In the genomic region with DNA sequence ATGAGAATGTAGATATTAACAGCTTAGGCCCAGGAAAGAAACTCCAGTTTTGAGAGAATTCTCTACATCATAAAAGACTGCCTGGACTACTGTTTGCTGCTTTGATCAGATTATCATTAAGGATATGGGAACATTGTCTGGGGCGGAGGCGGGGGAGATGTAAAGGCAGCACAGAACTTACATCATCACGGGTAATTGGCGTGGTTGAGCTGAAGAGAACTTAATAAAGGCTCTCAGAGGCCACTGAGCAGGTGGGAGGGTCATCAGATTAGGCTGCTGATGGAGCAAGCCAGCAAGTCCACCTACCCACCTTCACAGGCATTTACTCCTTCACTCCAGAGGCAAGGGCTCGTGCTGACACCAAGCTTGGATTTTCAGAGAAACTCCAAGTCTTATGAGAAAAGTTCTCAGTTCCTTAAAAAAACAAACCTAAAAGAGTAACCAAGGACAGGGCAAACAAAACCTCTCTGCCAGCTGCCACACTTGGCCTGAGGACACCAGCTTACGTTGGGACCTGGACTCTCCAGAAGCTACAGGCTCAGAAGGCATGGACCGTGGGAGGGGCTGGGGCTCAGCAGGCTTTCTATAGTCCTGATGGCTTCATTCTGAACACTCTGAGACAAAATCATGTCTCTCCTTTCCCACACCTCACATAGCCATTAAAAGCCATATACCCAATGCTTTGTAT, we compare ENCODE assay signal across 26 mouse cellular contexts. TPM values are rescaled to one million over a fixed set of nuclear protein-coding genes. Genes with fewer than 3 reads are reported as not detected.
DNase-seq lines count a peak whose midpoint lies in the region; ATAC-seq and TF ChIP-seq lines count a peak whose summit lies in the region.
"Had no signal": no experiment of that assay in that cellular context is flagged by ENCODE, and none has a peak within 500 bp of the region (broad histone marks: within the 10 kb centered on the region; RNA-seq: fewer than 3 reads in every experiment).

No protein-coding gene starts in this region.

- peaks cover 15% of the 10 kb centered on the region for H3K4me1 ChIP-seq in forebrain, embryonic 11.5 days (replicated peaks; ENCODE audit: control insufficient read depth, insufficient read depth, low read length)
- H3K4me1 ChIP-seq in forebrain, postnatal 0 days (ENCODE audit: insufficient read depth): no peaks in the 10 kb centered on the region
- H3K4me1 ChIP-seq in kidney, embryonic 15.5 days: peaks cover 54% of the 10 kb centered on the region
- peaks cover 58% of the 10 kb centered on the region for H3K4me1 ChIP-seq in stomach, embryonic 14.5 days (ENCODE audit: control insufficient read depth, insufficient read depth, low read length)

- no peak overlapping the region for H3K4me3 ChIP-seq in forebrain, embryonic 11.5 days (ENCODE audit: low read depth, low read length)
- H3K4me3 ChIP-seq in forebrain, postnatal 0 days (ENCODE audit: low read depth, low read length): no peak overlapping the region
- H3K4me3 ChIP-seq in kidney, embryonic 15.5 days (replicated peaks): no peak overlapping the region
- no peak overlapping the region for H3K4me3 ChIP-seq in stomach, embryonic 14.5 days (ENCODE audit: low read depth, low read length)
- H3K4me3 ChIP-seq: embryonic facial prominence, embryonic 12.5 days; forebrain, embryonic 15.5 days; heart, embryonic 13.5 days; hindbrain, embryonic 15.5 days; neural tube, embryonic 12.5 days had no signal

- no peak; the same call in 1 of the 2 replicates for ATAC-seq in forebrain, embryonic 11.5 days (replicated peaks; ENCODE audit: low FRiP score)
- ATAC-seq in forebrain, postnatal 0 days: no peak
- no peak for ATAC-seq in kidney, embryonic 15.5 days (replicated peaks; ENCODE audit: low FRiP score)
- no peak for ATAC-seq in stomach, embryonic 14.5 days (ENCODE audit: insufficient number of reproducible peaks, insufficient read depth, low FRiP score, low read depth)
- ATAC-seq: forebrain, embryonic 15.5 days; intestine, embryonic 16.5 days; midbrain, embryonic 16.5 days had no signal

- no peaks in the 10 kb centered on the region for H3K9me3 ChIP-seq in forebrain, embryonic 11.5 days (ENCODE audit: control insufficient read depth, low read length)
- H3K9me3 ChIP-seq in forebrain, postnatal 0 days (ENCODE audit: low read length): no peaks in the 10 kb centered on the region
- H3K9me3 ChIP-seq in kidney, embryonic 15.5 days (replicated peaks): no peaks in the 10 kb centered on the region
- H3K9me3 ChIP-seq in stomach, embryonic 14.5 days (ENCODE audit: control insufficient read depth, low read depth, low read length): no peaks in the 10 kb centered on the region
- H3K9me3 ChIP-seq: embryonic facial prominence, embryonic 12.5 days; forebrain, embryonic 15.5 days; heart, embryonic 13.5 days; hindbrain, embryonic 15.5 days; neural tube, embryonic 12.5 days had no signal

- DNase-seq in forebrain, embryonic 11.5 days (ENCODE audit: low spot score): peak; percentile 63
- no peak for DNase-seq in forebrain, postnatal 0 days
- no peak for DNase-seq in kidney, adult 8-10 months
- peak; percentile 67 for DNase-seq in adipocyte (ENCODE audit: low spot score)
- DNase-seq in adrenal gland, postnatal 14 days: no peak
- no peak for DNase-seq in right cerebral cortex, postnatal 4 days
- DNase-seq: adrenal gland, adult 8-10 months; cerebellum, adult 11-12 months; cerebellum, adult 9-11 months; embryo, embryonic 11 days; heart, postnatal 10 days; layer of hippocampus, postnatal 36 days; liver; lung, postnatal 36 days; thymus, adult 2 months; thymus, postnatal 36 days had no signal

- H3K27me3 ChIP-seq in forebrain, embryonic 11.5 days (ENCODE audit: control insufficient read depth, insufficient read depth, low read length): no peaks in the 10 kb centered on the region
- H3K27me3 ChIP-seq in forebrain, postnatal 0 days (ENCODE audit: insufficient read depth, low read length): no peaks in the 10 kb centered on the region
- H3K27me3 ChIP-seq in kidney, embryonic 15.5 days: no peaks in the 10 kb centered on the region
- H3K27me3 ChIP-seq in stomach, embryonic 14.5 days (ENCODE audit: control insufficient read depth, insufficient read depth, low read length): no peaks in the 10 kb centered on the region
- H3K27me3 ChIP-seq: embryonic facial prominence, embryonic 12.5 days; forebrain, embryonic 15.5 days; heart, embryonic 13.5 days; hindbrain, embryonic 15.5 days; neural tube, embryonic 12.5 days had no signal

- WGBS in forebrain, embryonic 11.5 days: 46% methylated on average over 7 of the region's 7 CpGs
- 54% methylated on average over 7 of the region's 7 CpGs for WGBS in forebrain, postnatal 0 days
- WGBS in kidney, embryonic 15.5 days: 57% methylated on average over 7 of the region's 7 CpGs
- 57% methylated on average over 7 of the region's 7 CpGs for WGBS in stomach, embryonic 14.5 days

- peak overlapping the region; percentile 9; the same call in 1 of the 2 replicates for H3K27ac ChIP-seq in forebrain, embryonic 11.5 days (ENCODE audit: low read depth, low read length)
- no peak overlapping the region for H3K27ac ChIP-seq in forebrain, postnatal 0 days (ENCODE audit: low read depth, low read length)
- H3K27ac ChIP-seq in kidney, embryonic 15.5 days: 0 out of 2 replicates have a peak overlapping the region, but pooled peaks have one; percentile 6
- H3K27ac ChIP-seq in stomach, embryonic 14.5 days (ENCODE audit: low read length): peak overlapping the region; percentile 17; the same call in 1 of the 2 replicates
- H3K27ac ChIP-seq: embryonic facial prominence, embryonic 12.5 days; forebrain, embryonic 15.5 days; heart, embryonic 13.5 days; hindbrain, embryonic 15.5 days; neural tube, embryonic 12.5 days had no signal

- H3K9ac ChIP-seq in forebrain, embryonic 11.5 days (ENCODE audit: low read length): no peak overlapping the region
- H3K9ac ChIP-seq in forebrain, postnatal 0 days: no peak overlapping the region
- no peak overlapping the region for H3K9ac ChIP-seq in kidney, embryonic 15.5 days
- H3K9ac ChIP-seq in stomach, embryonic 14.5 days (replicated peaks; ENCODE audit: low read depth, low read length): no peak overlapping the region
- H3K9ac ChIP-seq: embryonic facial prominence, embryonic 12.5 days; forebrain, embryonic 15.5 days; hindbrain, embryonic 15.5 days; neural tube, embryonic 12.5 days had no signal

- no peak for TF ChIP-seq CTCF in forebrain, postnatal 0 days (IDR thresholded peaks at IDR 0.05; ENCODE audit: low read depth)

- 0 out of 2 replicates have a peak overlapping the region, but pooled peaks have one; percentile 22 for H3K4me2 ChIP-seq in forebrain, embryonic 11.5 days (ENCODE audit: low read depth, low read length, severe bottlenecking)
- no peak overlapping the region for H3K4me2 ChIP-seq in forebrain, postnatal 0 days (ENCODE audit: low read depth)
- no peak overlapping the region for H3K4me2 ChIP-seq in kidney, embryonic 15.5 days
- no peak overlapping the region for H3K4me2 ChIP-seq in stomach, embryonic 14.5 days (replicated peaks; ENCODE audit: low read depth, low read length)
- H3K4me2 ChIP-seq: embryonic facial prominence, embryonic 12.5 days; forebrain, embryonic 15.5 days; heart, embryonic 13.5 days; hindbrain, embryonic 15.5 days; midbrain, embryonic 11.5 days; neural tube, embryonic 12.5 days had no signal

- H3K36me3 ChIP-seq in forebrain, embryonic 11.5 days (ENCODE audit: control insufficient read depth, insufficient read depth, low read length): no peaks in the 10 kb centered on the region
- H3K36me3 ChIP-seq in forebrain, postnatal 0 days (ENCODE audit: insufficient read depth): no peaks in the 10 kb centered on the region
- H3K36me3 ChIP-seq in kidney, embryonic 15.5 days: no peaks in the 10 kb centered on the region
- H3K36me3 ChIP-seq in stomach, embryonic 14.5 days (ENCODE audit: control insufficient read depth, insufficient read depth, low read length): peaks cover 4% of the 10 kb centered on the region; the same call in 1 of the 2 replicates
- H3K36me3 ChIP-seq: forebrain, embryonic 15.5 days; hindbrain, embryonic 15.5 days; neural tube, embryonic 12.5 days had no signal

RNA-seq across cellular contexts. Expression of gene Lrig1, which starts 33.4 kb away (rescaled TPM):
- polyA plus RNA-seq in forebrain, embryonic 11.5 days (2014; fragmentation: Nextera tagmentation; extraction: Ambion mirVana): 21.7 and 25.2 TPM in 2 replicates
- total RNA-seq in forebrain, postnatal 0 days (2014; rRNA removed): 36.9 and 53.3 TPM in 2 replicates
- 9.0 and 10.7 TPM in 2 replicates for polyA plus RNA-seq in forebrain, postnatal 0 days (2015; fragmentation: Nextera tagmentation; extraction: Ambion mirVana)
- polyA plus RNA-seq in kidney, embryonic 15.5 days (2015; fragmentation: Nextera tagmentation; extraction: Ambion mirVana): 7.3 and 8.1 TPM in 2 replicates
- polyA plus RNA-seq in stomach, embryonic 14.5 days (2014; fragmentation: Nextera tagmentation; extraction: Ambion mirVana): 49.3 and 51.7 TPM in 2 replicates
- total RNA-seq in adrenal gland, postnatal 14 days (2021): 18.5 and 19.1 TPM in 2 replicates

Comparison
In these comparisons a context has a peak if more than half of its experiments do, and no peak if none do; other contexts are left out.
1. DNase-seq: peak in forebrain, embryonic 11.5 days (single experiment) and adipocyte (single experiment); none in forebrain, postnatal 0 days (single experiment), kidney, adult 8-10 months (0 of 2), adrenal gland, postnatal 14 days (single experiment) and right cerebral cortex, postnatal 4 days (single experiment).